7 mouse cellular contexts compared by ENCODE assay signal in genomic region chr15:57589404-57590377, GRCm38 (mm10).
A peak's percentile ranks its signal among the peaks of the same experiment; 100 is the strongest.
DNase-seq lines count a peak whose midpoint lies in the region; ATAC-seq lines count a peak whose summit lies in the region.

No protein-coding gene starts in this region.

- no peak for ATAC-seq in inflammation-experienced regulatory T-cells, adult 6 months

- peak; percentile 98 for DNase-seq in MN1 (ENCODE audit: low spot score)
- peak; percentile 47 for DNase-seq in ZHBTc4 (ENCODE audit: low read depth, low spot score)
- peak; percentile 26 for DNase-seq in fibroblast of lung, adult 2 months (ENCODE audit: low read depth)
- peak; percentile 16 to 40 for DNase-seq in kidney, postnatal 25 days
- peak; percentile 83 for DNase-seq in retina, postnatal 1 day
- DNase-seq in layer of hippocampus, adult 11-12 months (ENCODE audit: low spot score), result no peak
